Mouse (Mus musculus) myocyte (in vitro differentiated cells): ENCODE measurements around the gene Mybbp1a. TPM values are rescaled to one million over a fixed set of nuclear protein-coding genes. Genes with fewer than 3 reads are reported as not detected.
"Not testable (repeated sequence)": the region's sequence is repeated elsewhere in the genome, so short reads cannot be mapped to it uniquely, and the experiment has no call there.

ENCODE experiments used
- H3K27me3 ChIP-seq: one replicate; pipeline ENCODE4 v1.6.1; 2011; ENCODE audit not compliant: control insufficient read depth, insufficient read depth, insufficient read length
- H3K36me3 ChIP-seq: one replicate; pipeline ENCODE4 v1.6.1; 2011; ENCODE audit not compliant: control insufficient read depth, insufficient read depth
- H3K4me2 ChIP-seq: one replicate; pipeline ENCODE4 v1.6.1; 2011; ENCODE audit warnings: low read depth, control low read depth
- H3K4me3 ChIP-seq: one replicate; pipeline ENCODE4 v1.5.1; 2011; ENCODE audit warnings: mild to moderate bottlenecking, control low read depth, moderate library complexity
- H3K79me2 ChIP-seq: one replicate; pipeline ENCODE4 v1.6.1; 2011; ENCODE audit not compliant: control insufficient read depth, insufficient read depth
- H3ac ChIP-seq: one replicate; pipeline ENCODE4 v1.6.1; 2011; ENCODE audit not compliant: control insufficient read depth, insufficient read length
- CEBPB ChIP-seq: IDR thresholded peaks from 2 replicates; pipeline ENCODE4 v1.6.1; 2011; ENCODE audit warnings: mild to moderate bottlenecking, moderate library complexity; ENCODE audit not compliant: poor library complexity, insufficient read depth, severe bottlenecking
- E2F4 ChIP-seq: IDR thresholded peaks from one replicate; pipeline ENCODE4 v1.6.1; 2011; ENCODE audit warnings: mild to moderate bottlenecking, control low read depth, moderate library complexity; ENCODE audit not compliant: insufficient read depth
- MAX ChIP-seq: IDR thresholded peaks from one replicate; pipeline ENCODE4 v1.6.1; 2011; ENCODE audit warnings: low read depth, mild to moderate bottlenecking, control low read depth
- MYOD1 ChIP-seq, 3 experiments: IDR thresholded peaks; one replicate each; pipeline ENCODE4 v1.6.1; 2011; ENCODE audit warnings: control low read depth in 2 of 3, low read depth in 2 of 3, mild to moderate bottlenecking in 2 of 3, moderate library complexity in 1 of 3; ENCODE audit not compliant: insufficient read length in 2 of 3, control insufficient read depth in 1 of 3
- MYOG ChIP-seq, 3 experiments: IDR thresholded peaks; one replicate each; pipeline ENCODE4 v1.6.1; 2011; ENCODE audit warnings: control low read depth in 2 of 3, low read depth in 2 of 3, mild to moderate bottlenecking in 2 of 3; ENCODE audit not compliant: insufficient read length in 2 of 3, control insufficient read depth in 1 of 3, insufficient read depth in 1 of 3
- POLR2A ChIP-seq: IDR thresholded peaks from one replicate; pipeline ENCODE4 v1.6.1; 2011; ENCODE audit warnings: low read depth, mild to moderate bottlenecking, control low read depth, moderate library complexity; ENCODE audit not compliant: insufficient read length
- POLR2AphosphoS2 ChIP-seq: IDR thresholded peaks from one replicate; pipeline ENCODE4 v1.6.1; 2011; ENCODE audit warnings: low read depth, control low read depth; ENCODE audit not compliant: insufficient read length
- REST ChIP-seq: IDR thresholded peaks from one replicate; pipeline ENCODE4 v1.6.1; 2011; ENCODE audit warnings: mild to moderate bottlenecking, control low read depth, moderate library complexity; ENCODE audit not compliant: insufficient read depth, insufficient read length
- SRF ChIP-seq: IDR thresholded peaks from one replicate; pipeline ENCODE4 v1.6.1; 2011; ENCODE audit warnings: low read depth; ENCODE audit not compliant: control insufficient read depth, insufficient read length
- TCF12 ChIP-seq: IDR thresholded peaks from one replicate; pipeline ENCODE4 v1.6.1; 2011; ENCODE audit warnings: mild to moderate bottlenecking, control low read depth; ENCODE audit not compliant: poor library complexity, insufficient read depth, severe bottlenecking
- TCF3 ChIP-seq: IDR thresholded peaks from one replicate; pipeline ENCODE4 v1.6.1; 2011; ENCODE audit warnings: low read depth, control low read depth; ENCODE audit not compliant: insufficient read length
- USF1 ChIP-seq: IDR thresholded peaks from one replicate; pipeline ENCODE4 v1.6.1; 2011; ENCODE audit warnings: low read depth, mild to moderate bottlenecking, control low read depth, moderate library complexity
- polyA plus RNA-seq: library from polyadenylated mRNA; unstranded; fragments of >200 nt; fragmentation: generic; extraction: Trizol; gene quantifications from one replicate; pipeline ENCODE4 v1.2.1, GENCODE M21; 2012; ENCODE audit warnings: missing spikeins

Gene Mybbp1a
- polyA plus RNA-seq, 1 experiment: 138 TPM

GRCm38 (mm10) chr11:72425201-72425600 lies 16.0 kb upstream of the Mybbp1a start:
- Histone ChIP-seq H3K27me3 (no peaks in the 10 kb centered on the region), H3ac (no peak overlapping the region), H3K79me2 (no peaks in the 10 kb centered on the region), H3K36me3 (no peaks in the 10 kb centered on the region), H3K4me2 (no peak overlapping the region), H3K4me3 (no peak overlapping the region)
- no peak for TF ChIP-seq MAX
- no peak for TF ChIP-seq MYOD1 (IDR thresholded peaks at IDR 0.05; ENCODE audit: control insufficient read depth in 1 of 3, insufficient read length in 2 of 3, low read depth in 2 of 3)

- Histone ChIP-seq H3K36me3 (no peaks in the 10 kb centered on the region), H3ac (no peak overlapping the region), H3K27me3 (no peaks in the 10 kb centered on the region), H3K79me2 (no peaks in the 10 kb centered on the region), H3K4me2 (no peak overlapping the region), H3K4me3 (no peak overlapping the region)
- TF ChIP-seq CEBPB (no peak), POLR2AphosphoS2 (no peak), REST (no peak), SRF (no peak), TCF3 (no peak), USF1 (no peak), E2F4 (no peak), TCF12 (no peak), MYOG (IDR thresholded peaks at IDR 0.05; ENCODE audit: control insufficient read depth in 1 of 3, insufficient read depth in 1 of 3, insufficient read length in 2 of 3, low read depth in 2 of 3) (no peak), MAX (no peak), MYOD1 (IDR thresholded peaks at IDR 0.05; ENCODE audit: control insufficient read depth in 1 of 3, insufficient read length in 2 of 3, low read depth in 2 of 3) (no peak), POLR2A (no peak)
These were observed 14.3 kb upstream of the Mybbp1a start for GRCm38 (mm10) chr11:72426884-72427283.

GRCm38 (mm10) chr11:72428694-72429093 lies 12.5 kb upstream of the Mybbp1a start:
- Histone ChIP-seq H3ac (no peak overlapping the region), H3K79me2 (no peaks in the 10 kb centered on the region), H3K4me3 (no peak overlapping the region), H3K4me2 (no peak overlapping the region), H3K36me3 (no peaks in the 10 kb centered on the region), H3K27me3 (no peaks in the 10 kb centered on the region)
- TF ChIP-seq MAX (no peak), E2F4 (no peak), REST (no peak), MYOG (IDR thresholded peaks at IDR 0.05; ENCODE audit: control insufficient read depth in 1 of 3, insufficient read depth in 1 of 3, insufficient read length in 2 of 3, low read depth in 2 of 3) (no peak), USF1 (peak; percentile 32), SRF (no peak), TCF3 (no peak), POLR2A (no peak)

DNA sequence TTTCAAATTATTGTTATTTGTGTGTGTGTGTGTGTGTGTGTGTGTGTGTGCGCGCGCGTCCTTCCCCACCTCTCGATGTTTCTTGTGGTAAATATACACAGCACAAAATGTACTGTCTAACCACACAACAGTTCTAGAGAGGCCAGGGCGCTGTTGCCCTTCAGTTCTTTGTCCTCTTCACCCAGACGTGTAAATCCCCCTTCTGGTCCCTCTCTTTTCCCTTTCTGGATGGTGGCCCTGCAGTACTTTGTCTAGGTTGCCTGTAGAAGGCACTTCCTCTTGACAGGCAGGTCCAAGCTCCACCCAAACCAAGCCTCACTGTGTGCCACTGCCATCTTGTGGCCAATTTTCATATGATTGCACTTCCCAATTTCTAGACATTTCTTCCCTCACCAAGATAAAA lies 11.9 kb upstream of the Mybbp1a start:
- Histone ChIP-seq H3ac (no peak overlapping the region), H3K79me2 (no peaks in the 10 kb centered on the region), H3K4me2 (no peak overlapping the region), H3K4me3 (no peak overlapping the region), H3K27me3 (no peaks in the 10 kb centered on the region), H3K36me3 (no peaks in the 10 kb centered on the region)
- TF ChIP-seq USF1 (no peak), E2F4 (no peak), REST (no peak), MYOD1 (IDR thresholded peaks at IDR 0.05; ENCODE audit: control insufficient read depth in 1 of 3, insufficient read length in 2 of 3, low read depth in 2 of 3) (no peak), MAX (no peak), MYOG (IDR thresholded peaks at IDR 0.05; ENCODE audit: control insufficient read depth in 1 of 3, insufficient read depth in 1 of 3, insufficient read length in 2 of 3, low read depth in 2 of 3) (no peak), POLR2AphosphoS2 (no peak), TCF3 (no peak), TCF12 (no peak), POLR2A (no peak), CEBPB (no peak), SRF (no peak)

GRCm38 (mm10) chr11:72430311-72431068 lies 10.7 kb upstream of the Mybbp1a start:
- not testable (repeated sequence) for H3K27me3 ChIP-seq, H3K36me3 ChIP-seq, H3K4me2 ChIP-seq, H3K4me3 ChIP-seq, H3K79me2 ChIP-seq, H3ac ChIP-seq
